Mouse (Mus musculus) stomach, embryonic 15.5 days (tissue): Measurements from ENCODE around the gene Ccdc38. TPM values are rescaled to one million over a fixed set of nuclear protein-coding genes. Genes with fewer than 3 reads are reported as not detected.
A peak's percentile ranks its signal among the peaks of the same experiment; 100 is the strongest.

Experiments used
- ATAC-seq: fragments of 200-750 bp; cut with Nextera tagmentation; 2 replicates; pipeline ENCODE4 v1.8.0; 2017; ENCODE audit warnings: low read depth, moderate number of reproducible peaks, moderate TSS enrichment; ENCODE audit not compliant: insufficient read depth, low FRiP score
- H3K27ac ChIP-seq: fragments of 300-500 bp; sonication (generic); 2 replicates; pipeline ENCODE4 v1.5.1; 2015; ENCODE audit warnings: mild to moderate bottlenecking, inconsistent platforms
- H3K27me3 ChIP-seq: fragments of 300-500 bp; sonication (generic); replicated peaks from 2 replicates; pipeline ENCODE4 v1.6.1; 2015; ENCODE audit warnings: inconsistent platforms
- H3K36me3 ChIP-seq: fragments of 300-500 bp; sonication (generic); 2 replicates; pipeline ENCODE4 v1.6.1; 2015; ENCODE audit warnings: inconsistent platforms
- H3K4me1 ChIP-seq: fragments of 300-500 bp; sonication (generic); 2 replicates; pipeline ENCODE4 v1.6.1; 2015; ENCODE audit warnings: inconsistent platforms
- H3K4me2 ChIP-seq: fragments of 300-500 bp; sonication (generic); 2 replicates; pipeline ENCODE4 v1.6.1; 2015; ENCODE audit warnings: mild to moderate bottlenecking, inconsistent platforms
- H3K4me3 ChIP-seq: fragments of 300-500 bp; sonication (generic); replicated peaks from 2 replicates; pipeline ENCODE4 v1.5.1; 2015; ENCODE audit warnings: inconsistent platforms
- H3K9ac ChIP-seq: fragments of 300-500 bp; sonication (generic); 2 replicates; pipeline ENCODE4 v1.6.1; 2015; ENCODE audit warnings: inconsistent platforms
- H3K9me3 ChIP-seq: fragments of 300-500 bp; sonication (generic); 2 replicates; pipeline ENCODE4 v1.6.1; 2016; ENCODE audit warnings: inconsistent platforms
- WGBS: fragments of 180-500 bp; shearing (Covaris S2); methylation state at CpG from one replicate; pipeline ENCODE4 v1.1.7; 2015; 5-methylcytosine and 5-hydroxymethylcytosine counted together
- polyA plus RNA-seq: library from polyadenylated mRNA; unstranded; fragments of >200 nt; fragmentation: Nextera tagmentation; extraction: Ambion mirVana; gene quantifications from 2 replicates; pipeline ENCODE4 v1.2.1, GENCODE M21; 2015

Ccdc38 gene
- polyA plus RNA-seq, 1 experiment from 2014 or later = 0.55 TPM

DNA sequence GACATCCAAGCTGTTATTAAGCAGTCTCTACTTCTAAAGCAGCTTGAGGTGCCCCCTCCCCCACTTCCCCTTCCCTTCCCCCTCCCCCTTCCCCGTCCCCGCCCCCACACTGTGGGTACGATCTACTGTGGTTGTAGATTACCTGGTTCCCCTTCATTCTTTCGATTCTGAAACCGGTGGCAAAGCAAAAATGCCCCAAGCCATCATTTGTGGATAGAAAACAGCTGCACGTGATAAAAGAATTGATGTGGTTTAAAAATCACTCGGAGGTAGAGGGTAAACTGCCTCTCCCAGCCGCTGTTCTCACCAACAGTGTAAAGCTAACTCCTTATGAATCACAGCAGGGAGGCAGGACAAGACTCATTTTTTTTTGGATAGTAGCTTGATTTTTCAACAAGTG, 74.4 kb downstream of the Ccdc38 start:
- Histone ChIP-seq H3K9me3 (no peaks in the 10 kb centered on the region), H3K27ac (no peak overlapping the region), H3K36me3 (no peaks in the 10 kb centered on the region), H3K9ac (no peak overlapping the region), H3K4me3 (no peak overlapping the region), H3K4me2 (no peak overlapping the region), H3K4me1 (no peaks in the 10 kb centered on the region), H3K27me3 (no peaks in the 10 kb centered on the region)
- no peak for ATAC-seq
- 66% methylated on average over 8 of the region's 8 CpGs for WGBS

DNA sequence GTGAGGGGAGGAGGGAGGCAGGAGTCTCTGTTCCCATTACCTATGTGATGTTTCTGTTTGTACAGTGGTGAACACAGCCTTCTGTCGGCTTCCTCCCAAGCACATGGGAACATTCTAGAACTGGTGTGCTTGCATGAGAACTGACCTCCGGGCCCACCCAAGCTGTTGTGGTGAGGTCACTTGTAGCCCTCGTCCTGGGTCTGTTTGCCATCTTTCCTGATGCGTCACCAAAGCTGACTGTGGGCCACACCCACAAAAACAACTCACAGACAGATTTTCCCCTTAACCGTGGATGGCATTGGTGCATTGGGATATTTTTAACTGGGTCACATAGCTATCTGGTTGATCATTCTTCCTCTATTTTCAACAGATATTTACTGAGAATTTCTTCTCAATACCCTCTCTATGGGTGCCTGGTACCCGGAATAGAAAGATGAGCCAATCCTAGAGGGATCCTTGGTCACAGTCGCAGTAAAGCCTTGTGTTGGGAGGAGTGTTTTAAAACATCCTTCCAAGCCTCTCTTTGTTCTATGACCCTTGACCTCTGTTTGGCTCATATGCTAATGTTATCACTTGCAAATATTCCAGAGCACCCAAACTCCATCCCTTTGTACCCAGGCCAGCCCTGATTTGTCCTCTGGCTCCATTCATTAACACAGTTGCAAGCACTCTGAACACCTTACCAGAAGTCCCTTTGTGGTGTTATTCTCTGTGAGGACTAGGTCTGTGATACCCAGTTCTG, 80.2 kb downstream of the Ccdc38 start:
- WGBS = 52% methylated on average over 7 of the region's 7 CpGs
- H3K36me3 ChIP-seq = no peaks in the 10 kb centered on the region
- no peak for ATAC-seq
- H3K27me3 ChIP-seq = no peaks in the 10 kb centered on the region
- H3K4me2 ChIP-seq = no peak overlapping the region
- no peaks in the 10 kb centered on the region for H3K4me1 ChIP-seq
- no peak overlapping the region for H3K27ac ChIP-seq
- H3K9ac ChIP-seq = no peak overlapping the region
- H3K9me3 ChIP-seq = no peaks in the 10 kb centered on the region
- no peak overlapping the region for H3K4me3 ChIP-seq

DNA sequence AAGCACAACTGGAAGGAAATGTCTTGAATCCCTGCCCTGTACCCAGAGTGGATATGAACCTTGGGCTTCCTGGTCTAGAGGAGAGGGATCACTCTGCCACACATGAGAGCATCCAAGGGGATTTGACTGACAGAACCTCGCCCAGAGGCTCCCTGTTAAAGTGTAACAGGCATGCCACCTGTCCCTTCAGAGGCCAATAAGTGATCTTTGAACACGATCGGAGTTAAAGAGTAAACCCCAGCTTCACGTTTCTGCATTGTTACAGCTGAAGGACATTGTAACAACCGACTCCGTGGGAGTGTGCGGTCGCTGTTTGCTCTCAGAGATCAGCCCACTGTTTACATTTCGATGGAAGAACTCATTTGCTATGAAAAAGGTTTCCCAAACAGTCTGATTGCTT, 83.3 kb downstream of the Ccdc38 start:
- 29% methylated on average over 9 of the region's 9 CpGs for WGBS
- H3K4me2 ChIP-seq = peak overlapping the region; percentile 41
- H3K36me3 ChIP-seq = no peaks in the 10 kb centered on the region
- no peaks in the 10 kb centered on the region for H3K4me1 ChIP-seq
- H3K27me3 ChIP-seq = no peaks in the 10 kb centered on the region
- H3K9ac ChIP-seq = no peak overlapping the region
- H3K4me3 ChIP-seq = no peak overlapping the region; the same call in 1 of the 2 replicates
- no peak; the same call in 1 of the 2 replicates for ATAC-seq
- H3K9me3 ChIP-seq = no peaks in the 10 kb centered on the region
- H3K27ac ChIP-seq = no peak overlapping the region

DNA sequence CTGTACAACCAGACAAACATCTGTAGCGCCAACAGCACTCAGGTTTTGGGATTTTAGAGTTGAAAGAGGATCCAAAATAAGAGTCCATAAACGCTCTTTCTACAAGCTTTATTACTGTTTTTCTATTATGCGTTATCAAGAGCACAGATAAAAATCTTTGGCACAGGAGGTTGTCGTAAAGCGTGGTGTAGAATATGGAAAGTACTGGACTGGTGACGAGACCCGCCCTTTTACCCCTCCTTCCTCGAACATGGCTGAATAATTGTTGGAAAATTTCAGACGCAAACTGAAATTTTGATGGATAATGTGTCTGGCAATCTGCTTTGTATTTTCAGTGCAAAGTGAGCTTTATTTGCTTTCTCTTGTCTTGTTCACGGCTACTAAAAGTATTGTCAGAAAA, 83.7 kb downstream of the Ccdc38 start:
- H3K4me2 ChIP-seq = peak overlapping the region; percentile 41
- H3K4me3 ChIP-seq = no peak overlapping the region; the same call in 1 of the 2 replicates
- H3K9me3 ChIP-seq = no peaks in the 10 kb centered on the region
- no peaks in the 10 kb centered on the region for H3K36me3 ChIP-seq
- ATAC-seq = no peak
- no peak overlapping the region for H3K27ac ChIP-seq
- H3K9ac ChIP-seq = no peak overlapping the region
- H3K4me1 ChIP-seq = no peaks in the 10 kb centered on the region
- no peaks in the 10 kb centered on the region for H3K27me3 ChIP-seq
- 48% methylated on average over 10 of the region's 10 CpGs for WGBS

DNA sequence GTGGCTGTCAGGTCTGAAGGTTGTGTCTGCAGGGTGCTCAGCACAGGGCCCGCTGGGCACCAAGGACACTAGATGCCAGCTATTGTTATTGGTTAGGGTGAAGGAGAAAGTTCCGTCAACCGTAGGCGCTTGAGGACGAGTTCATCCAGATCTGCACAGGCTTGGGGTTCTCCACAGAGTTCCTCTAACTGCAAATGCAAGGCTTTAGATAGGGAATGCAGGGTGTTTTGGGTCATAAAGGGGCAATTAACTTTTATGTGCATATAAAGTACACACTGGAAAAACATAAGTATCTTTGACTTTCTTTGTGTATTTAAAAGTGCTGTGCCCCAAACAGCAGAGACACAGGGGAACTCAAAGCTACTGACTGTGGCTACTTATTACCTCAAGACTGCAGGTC, 89.9 kb downstream of the Ccdc38 start:
- Histone ChIP-seq H3K36me3 (no peaks in the 10 kb centered on the region), H3K27me3 (no peaks in the 10 kb centered on the region), H3K4me3 (no peak overlapping the region), H3K9me3 (no peaks in the 10 kb centered on the region), H3K27ac (no peak overlapping the region), H3K9ac (no peak overlapping the region), H3K4me1 (no peaks in the 10 kb centered on the region), H3K4me2 (no peak overlapping the region)
- WGBS = 87% methylated on average over 5 of the region's 5 CpGs
- no peak for ATAC-seq

GRCm38 (mm10) chr10:93632086-93632485, 91.7 kb downstream of the Ccdc38 start:
- H3K4me1 ChIP-seq = no peaks in the 10 kb centered on the region
- ATAC-seq = no peak
- H3K27ac ChIP-seq = no peak overlapping the region
- no peaks in the 10 kb centered on the region for H3K27me3 ChIP-seq
- no peak overlapping the region for H3K9ac ChIP-seq
- no peaks in the 10 kb centered on the region for H3K36me3 ChIP-seq
- H3K4me2 ChIP-seq = no peak overlapping the region
- no peaks in the 10 kb centered on the region for H3K9me3 ChIP-seq
- no peak overlapping the region for H3K4me3 ChIP-seq
- WGBS = 63% methylated on average over 4 of the region's 4 CpGs

GRCm38 (mm10) chr10:93633563-93633962, 93.1 kb downstream of the Ccdc38 start:
- Histone ChIP-seq H3K27ac (no peak overlapping the region), H3K9me3 (no peaks in the 10 kb centered on the region), H3K27me3 (no peaks in the 10 kb centered on the region), H3K4me1 (no peaks in the 10 kb centered on the region), H3K4me2 (no peak overlapping the region), H3K9ac (no peak overlapping the region), H3K4me3 (no peak overlapping the region), H3K36me3 (no peaks in the 10 kb centered on the region)
- WGBS = 78% methylated on average over 5 of the region's 5 CpGs
- ATAC-seq = no peak

Other genes starting within 250 kb of the Ccdc38 start
- gene Elk3, start 229.5 kb upstream of the Ccdc38 start, polyA plus RNA-seq = 24.1 and 26.8 TPM in 2 replicates
- 202 and 226 TPM in 2 replicates for gene Lta4h, start 87.2 kb upstream of the Ccdc38 start, polyA plus RNA-seq
- 2.5 and 2.8 TPM in 2 replicates for gene Hal, start 51.9 kb upstream of the Ccdc38 start, polyA plus RNA-seq
- gene Amdhd1, start 599 bp upstream of the Ccdc38 start, polyA plus RNA-seq = 1.7 and 1.9 TPM in 2 replicates
- 111 and 128 TPM in 2 replicates for gene Snrpf, start 49.1 kb downstream of the Ccdc38 start, polyA plus RNA-seq
- 0.71 and 0.72 TPM in 2 replicates for gene Ntn4, start 100.0 kb downstream of the Ccdc38 start, polyA plus RNA-seq